Mouse (Mus musculus) spleen, adult 2 months (tissue): ENCODE data around the gene Lsm7. TPM values are rescaled to one million over a fixed set of nuclear protein-coding genes. Genes with fewer than 3 reads are reported as not detected.

Source experiments
- DNase-seq, 2 experiments: peaks; one replicate each; pipeline versions ENCODE4 v3.0.0 to v3.0.0-alpha.2; 2012 to 2021; ENCODE audit warnings: low spot score in 2 of 2, low read depth in 1 of 2
- H3K27ac ChIP-seq: fragments of 200-500 bp; 2 replicates; pipeline ENCODE4 v1.5.1; 2012; ENCODE audit warnings: low read length, inconsistent platforms; ENCODE audit not compliant: insufficient read depth
- H3K27me3 ChIP-seq: fragments of 200-500 bp; 2 replicates; pipeline ENCODE4 v1.6.1; 2012; ENCODE audit warnings: mild to moderate bottlenecking, moderate library complexity, low read length, inconsistent platforms; ENCODE audit not compliant: control insufficient read depth, insufficient read depth
- H3K36me3 ChIP-seq: fragments of 200-500 bp; 2 replicates; pipeline ENCODE4 v1.6.1; 2012; ENCODE audit warnings: mild to moderate bottlenecking, low read length, inconsistent platforms; ENCODE audit not compliant: control insufficient read depth, insufficient read depth
- H3K4me1 ChIP-seq: fragments of 200-500 bp; 2 replicates; pipeline ENCODE4 v1.6.1; 2011; ENCODE audit warnings: inconsistent platforms; ENCODE audit not compliant: control insufficient read depth, insufficient read depth, insufficient read length
- H3K4me3 ChIP-seq: fragments of 200-500 bp; 2 replicates; pipeline ENCODE4 v1.5.1; 2011; ENCODE audit warnings: mild to moderate bottlenecking, inconsistent platforms; ENCODE audit not compliant: insufficient read depth, insufficient read length; ENCODE audit errors: extremely low read depth
- CTCF ChIP-seq: fragments of 200-500 bp; IDR thresholded peaks from 2 replicates; pipeline ENCODE4 v1.5.1; 2011; ENCODE audit warnings: mild to moderate bottlenecking, inconsistent platforms; ENCODE audit not compliant: insufficient read depth, insufficient read length, insufficient replicate concordance; ENCODE audit errors: extremely low read depth
- POLR2A ChIP-seq: fragments of 200-500 bp; IDR thresholded peaks from 2 replicates; pipeline ENCODE4 v1.6.1; 2011; ENCODE audit warnings: low read depth, low read length, inconsistent platforms
- WGBS: fragments of 180-500 bp; shearing (Covaris S2); methylation state at CpG from one replicate; pipeline ENCODE4 v1.1.7; 2018; 5-methylcytosine and 5-hydroxymethylcytosine counted together
- polyA plus RNA-seq: library from polyadenylated mRNA; depleted of rRNA; stranded (reverse); fragments of >200 nt; gene quantifications from 2 replicates; pipeline ENCODE4 v1.2.3, GENCODE M21; 2012

The Lsm7 gene
- polyA plus RNA-seq, 1 experiment: 84.0 TPM

GRCm38 (mm10) chr10:80814800-80815199 lies 40.2 kb downstream of the Lsm7 start:
- no peak overlapping the region for H3K27ac ChIP-seq
- H3K27me3 ChIP-seq: 0 out of 2 replicates have a peak, but pooled peaks cover 6% of the 10 kb centered on the region
- no peaks in the 10 kb centered on the region for H3K36me3 ChIP-seq
- no peak for DNase-seq
- 68% methylated on average over 7 of the region's 7 CpGs for WGBS
- no peak overlapping the region for H3K4me3 ChIP-seq
- TF ChIP-seq POLR2A (no peak), CTCF (no peak)
- H3K4me1 ChIP-seq: no peaks in the 10 kb centered on the region

DNA sequence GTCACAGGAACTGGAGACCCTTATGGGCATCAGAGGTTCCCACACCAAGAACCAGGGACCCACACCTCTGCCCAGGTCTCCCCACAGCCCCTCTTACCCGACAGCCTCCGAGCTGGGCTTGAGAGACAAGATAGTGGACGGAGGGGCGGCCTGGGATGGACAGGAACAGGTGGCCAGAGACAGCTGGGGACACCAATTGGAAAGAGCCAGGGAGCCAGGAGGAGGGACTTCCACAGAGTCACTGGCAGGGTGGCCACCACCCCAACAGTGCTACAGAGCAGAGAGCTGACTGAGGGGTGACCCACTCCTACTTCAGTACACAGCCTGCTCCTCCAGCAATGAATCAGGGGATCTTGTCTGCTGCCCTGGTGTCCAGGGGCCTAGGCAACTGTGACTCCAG lies 41.6 kb downstream of the Lsm7 start, which contains the start of gene Jsrp1:
Jsrp1 (minus strand) TSS at position 133 of the 400 bp plus-strand sequence.
- WGBS: 92% methylated on average over 4 of the region's 4 CpGs
- no peak for DNase-seq
- Histone ChIP-seq H3K36me3 (no peaks in the 10 kb centered on the region), H3K4me3 (no peak within 1 kb of the TSS), H3K4me1 (no peaks in the 10 kb centered on the region), H3K27me3 (peaks cover 15% of the 10 kb centered on the region; the same call in 1 of the 2 replicates), H3K27ac (no peak within 1 kb of the TSS)
- TF ChIP-seq CTCF (no peak), POLR2A (no peak)

- H3K4me3 ChIP-seq: no peak overlapping the region
- no peak for TF ChIP-seq POLR2A
- TF ChIP-seq CTCF: no peak
- H3K27ac ChIP-seq: no peak overlapping the region
- 68% methylated on average over 5 of the region's 5 CpGs for WGBS
- H3K36me3 ChIP-seq: no peaks in the 10 kb centered on the region
- peaks cover 17% of the 10 kb centered on the region for H3K27me3 ChIP-seq
- no peaks in the 10 kb centered on the region for H3K4me1 ChIP-seq
- DNase-seq: no peak
Measured at GRCm38 (mm10) chr10:80812391-80813041, 42.5 kb downstream of the Lsm7 start.

- Histone ChIP-seq H3K27me3 (peaks cover 17% of the 10 kb centered on the region), H3K36me3 (no peaks in the 10 kb centered on the region; the same call in 1 of the 2 replicates), H3K4me3 (no peak overlapping the region), H3K27ac (no peak overlapping the region), H3K4me1 (peaks cover 10% of the 10 kb centered on the region)
- no peak for DNase-seq
- WGBS: 33% methylated on average over 20 of the region's 20 CpGs
- no peak for TF ChIP-seq POLR2A
- TF ChIP-seq CTCF: no peak
Measured at GRCm38 (mm10) chr10:80810084-80810483, 44.9 kb downstream of the Lsm7 start.

DNA sequence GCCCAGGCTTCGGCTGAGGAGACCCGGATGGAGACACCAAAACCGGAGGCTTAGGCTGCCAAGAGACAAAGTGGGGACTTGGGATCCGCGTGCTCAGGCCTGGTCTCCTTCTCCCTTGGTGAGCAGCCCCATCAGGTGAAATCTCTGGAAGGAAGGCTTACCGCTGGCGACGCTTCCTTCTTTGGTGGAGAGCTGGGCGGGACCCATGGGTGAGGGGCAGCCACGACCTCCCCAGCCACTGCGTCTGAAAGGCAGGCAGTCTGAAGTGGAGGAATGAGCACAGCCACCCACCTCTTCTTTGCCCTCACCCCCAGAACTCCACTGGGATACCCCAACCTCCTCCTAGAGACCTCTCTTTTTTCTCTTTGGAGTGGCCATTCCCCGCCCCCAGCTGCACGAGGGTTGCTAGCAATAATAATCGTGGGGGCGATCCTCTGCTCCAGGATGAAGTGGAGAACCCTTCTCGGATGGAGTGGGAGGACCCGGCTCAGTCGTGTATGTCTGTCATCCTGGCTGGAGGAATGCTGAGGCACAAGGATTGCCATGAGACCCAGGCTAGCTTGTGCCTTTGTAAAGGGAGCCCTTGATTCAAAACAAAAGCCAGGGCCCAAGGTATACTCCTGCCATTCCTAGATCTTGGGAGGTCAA lies 45.9 kb downstream of the Lsm7 start:
- Histone ChIP-seq H3K27me3 (peaks cover 17% of the 10 kb centered on the region), H3K4me3 (no peak overlapping the region), H3K27ac (no peak overlapping the region), H3K36me3 (peaks cover 8% of the 10 kb centered on the region), H3K4me1 (peaks cover 10% of the 10 kb centered on the region)
- 14% methylated on average over 18 of the region's 18 CpGs for WGBS
- DNase-seq: no peak
- no peak for TF ChIP-seq CTCF
- no peak for TF ChIP-seq POLR2A

DNA sequence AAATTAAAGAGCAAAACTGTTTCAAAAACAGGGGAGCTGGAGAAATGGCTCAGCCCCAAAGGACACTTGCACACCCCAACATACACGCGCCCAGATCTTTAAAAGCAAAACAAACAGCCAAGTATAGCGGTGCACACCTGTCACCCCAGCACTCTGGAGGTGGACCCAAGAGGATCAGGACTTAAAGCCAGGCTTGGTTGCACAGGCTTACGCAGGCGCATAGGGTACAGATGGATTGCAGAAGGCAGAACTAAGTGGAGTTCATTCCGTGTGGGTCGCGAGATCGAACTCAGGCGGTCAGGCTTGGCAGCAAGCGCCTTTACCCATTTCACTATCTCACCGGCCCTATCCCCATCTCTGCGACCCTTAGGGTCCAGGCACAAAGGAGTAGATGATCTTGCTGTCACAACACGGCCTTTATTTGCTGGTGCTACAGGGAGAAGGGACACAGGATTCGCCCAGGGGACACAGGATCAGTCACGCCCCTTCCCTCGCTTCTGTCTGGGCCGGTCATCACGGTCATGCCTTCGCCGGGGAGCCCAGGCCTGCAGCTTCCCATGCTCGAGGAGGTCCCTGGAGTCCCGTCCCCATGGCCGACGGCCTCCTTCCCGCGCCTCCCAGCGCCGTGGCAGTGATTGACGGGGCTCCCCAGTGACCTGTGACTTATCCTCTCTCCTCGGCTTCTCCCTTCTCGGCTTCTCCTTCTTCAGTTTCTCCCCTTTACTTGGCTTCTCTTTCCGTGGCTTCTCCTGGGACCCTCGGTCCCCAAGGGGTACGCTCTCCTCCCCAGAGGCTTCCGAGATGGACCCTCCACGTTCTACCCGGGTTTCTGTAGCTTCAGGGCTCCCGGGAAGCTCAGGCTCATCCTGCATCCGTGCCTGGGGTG lies 46.7 kb downstream of the Lsm7 start:
- Histone ChIP-seq H3K27ac (no peak overlapping the region), H3K4me1 (peaks cover 10% of the 10 kb centered on the region), H3K4me3 (no peak overlapping the region), H3K27me3 (peaks cover 17% of the 10 kb centered on the region), H3K36me3 (peaks cover 16% of the 10 kb centered on the region)
- DNase-seq: no peak
- WGBS: 28% methylated on average over 40 of the region's 40 CpGs
- TF ChIP-seq POLR2A: no peak

DNA sequence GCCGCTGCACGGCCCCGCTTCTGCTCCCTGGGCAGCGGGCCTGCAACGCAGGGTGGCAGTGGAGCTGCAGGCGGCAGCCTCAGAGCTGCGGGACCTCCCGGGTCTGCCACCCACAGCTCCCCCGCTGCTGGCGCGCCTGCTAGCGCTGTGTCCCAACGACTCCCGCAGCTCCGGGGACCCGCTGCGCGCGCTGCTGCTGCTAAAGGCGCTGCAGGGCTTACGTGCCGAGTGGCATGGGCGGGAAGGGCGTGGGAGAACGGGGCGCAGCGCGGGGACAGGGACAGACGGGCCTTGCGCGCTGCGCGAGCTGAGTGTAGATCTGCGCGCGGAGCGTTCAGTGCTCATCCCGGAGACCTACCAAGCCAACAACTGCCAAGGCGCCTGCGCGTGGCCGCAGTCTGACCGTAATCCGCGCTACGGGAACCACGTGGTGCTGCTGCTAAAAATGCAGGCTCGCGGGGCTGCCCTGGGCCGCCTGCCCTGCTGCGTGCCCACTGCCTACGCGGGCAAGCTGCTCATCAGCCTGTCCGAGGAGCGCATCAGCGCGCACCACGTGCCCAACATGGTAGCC lies 47.9 kb downstream of the Lsm7 start:
- H3K36me3 ChIP-seq: peaks cover 27% of the 10 kb centered on the region
- peaks cover 14% of the 10 kb centered on the region for H3K27me3 ChIP-seq
- peak in 1 of 2 experiments; percentile 55 for DNase-seq
- TF ChIP-seq POLR2A (no peak), CTCF (no peak)
- H3K4me3 ChIP-seq: peak overlapping the region; percentile 49
- no peak overlapping the region for H3K27ac ChIP-seq
- peaks cover 10% of the 10 kb centered on the region for H3K4me1 ChIP-seq
- 2% methylated on average over 42 of the region's 58 CpGs for WGBS
